Mouse (Mus musculus) ES-Bruce4 (cell line): ENCODE results near the gene Pprc1.

Source experiments
- CTCF ChIP-seq: IDR thresholded peaks from one replicate; pipeline ENCODE4 v1.8.1; 2011; ENCODE audit warnings: low read depth, low read length
- EP300 ChIP-seq: IDR thresholded peaks from 2 replicates; pipeline ENCODE4 v1.6.1; 2011; ENCODE audit warnings: low read depth, low read length; ENCODE audit not compliant: insufficient read depth
- POLR2A ChIP-seq: IDR thresholded peaks from one replicate; pipeline ENCODE4 v1.8.1; 2011; ENCODE audit warnings: low read length; ENCODE audit not compliant: insufficient read depth

DNA sequence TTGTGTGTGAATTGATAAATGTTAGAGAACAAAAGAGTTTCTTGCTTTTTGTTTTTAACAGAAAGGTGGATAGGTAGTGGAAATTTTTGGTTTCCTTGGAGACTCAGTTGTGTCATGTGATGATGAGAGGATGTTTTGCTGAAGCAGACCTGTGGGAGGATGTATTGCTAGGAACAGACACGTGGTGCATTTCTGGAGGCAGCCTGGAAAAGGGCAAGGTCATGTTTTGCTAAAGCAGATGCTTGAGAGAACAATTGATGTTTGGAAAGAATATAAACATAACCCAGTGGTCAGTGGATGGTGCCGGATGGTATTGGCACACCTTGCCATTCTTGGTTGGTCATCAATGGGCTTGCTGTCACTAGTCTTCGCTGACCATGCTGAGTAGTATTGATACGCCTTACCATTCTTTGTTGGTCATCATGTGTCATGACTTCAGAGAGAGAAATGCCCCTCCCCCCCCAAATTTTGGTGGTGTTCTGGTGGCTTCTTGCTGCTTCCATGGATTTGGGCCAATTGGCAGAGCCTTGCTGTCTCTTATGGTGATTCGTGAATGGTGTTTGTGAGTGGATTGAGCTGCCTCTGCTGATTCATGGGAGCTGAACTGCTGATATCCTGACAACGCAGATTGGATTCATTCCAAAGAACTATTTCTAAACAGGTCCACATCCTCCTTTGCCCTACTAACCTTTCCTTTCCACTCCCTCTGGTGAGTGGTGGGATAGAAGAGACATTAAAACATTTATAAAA, 58.9 kb downstream of the Pprc1 start:
- TF ChIP-seq POLR2A (no peak), CTCF (no peak), EP300 (no peak)
